Mouse (Mus musculus): Measurements from ENCODE around the gene Bcl10. TPM values are rescaled to one million over a fixed set of nuclear protein-coding genes. Genes with fewer than 3 reads are reported as not detected.
"Not testable (repeated sequence)": the region's sequence is repeated elsewhere in the genome, so short reads cannot be mapped to it uniquely, and the experiment has no call there.

Gene Bcl10
- polyA plus RNA-seq, 1 experiment from 2014 or later: 59.5 TPM

DNA sequence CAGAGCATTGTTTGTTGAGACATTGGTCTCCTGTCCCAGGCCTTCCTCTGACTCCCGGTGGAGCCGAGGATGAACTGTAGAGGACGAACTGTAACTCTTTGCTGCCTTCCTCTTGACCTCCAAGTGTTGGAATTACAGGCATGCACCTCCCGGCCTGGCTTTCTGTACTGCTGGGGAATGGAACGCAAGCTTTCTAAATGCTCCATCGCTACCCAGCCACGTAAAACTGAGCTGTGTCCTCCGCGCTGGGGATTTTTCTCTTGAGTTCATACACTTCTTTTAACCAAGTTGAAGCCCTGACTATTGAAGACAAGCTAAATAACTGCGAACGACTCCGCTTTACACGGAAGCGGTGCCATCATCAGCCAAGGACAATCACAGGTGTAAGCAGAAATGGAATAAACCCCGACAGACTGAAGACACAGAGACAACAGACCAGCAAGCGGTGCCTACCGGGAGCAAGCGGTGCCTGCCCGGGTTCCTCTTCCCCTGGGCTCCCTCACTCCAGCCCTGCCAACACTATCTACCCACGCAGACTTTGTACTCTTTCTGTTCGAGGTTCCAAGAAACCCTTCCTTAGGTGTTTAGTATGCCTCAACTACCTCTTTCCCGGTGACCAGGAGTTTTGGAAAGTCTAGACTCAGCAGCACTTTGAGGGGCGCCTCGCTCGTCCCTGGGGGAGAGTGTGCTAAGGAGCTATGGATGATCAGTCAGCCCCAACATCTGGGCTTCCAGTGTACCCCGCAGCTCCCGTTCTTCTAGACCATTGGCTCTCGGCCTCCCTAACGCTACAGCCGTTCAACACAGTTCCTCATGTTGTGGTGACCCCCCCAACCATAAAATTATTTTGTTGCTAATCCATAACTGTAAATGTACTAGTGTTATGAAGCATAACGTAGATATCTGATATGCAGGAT is 40.8 kb downstream of the Bcl10 start:
- no peak overlapping the region; the same call in 1 of the 2 replicates for H3K9ac ChIP-seq (replicated peaks; ENCODE audit: low read length)
- peaks cover 15% of the 10 kb centered on the region; the same call in 1 of the 2 replicates for H3K27me3 ChIP-seq (ENCODE audit: control insufficient read depth, insufficient read depth, low read length)
- DNase-seq (ENCODE audit: low spot score) (no peak), ATAC-seq (replicated peaks; ENCODE audit: insufficient number of reproducible peaks, low FRiP score, low TSS enrichment, low read depth) (peak; percentile 57; the same call in 1 of the 2 replicates)
- peaks cover 4% of the 10 kb centered on the region; the same call in 1 of the 2 replicates for H3K4me1 ChIP-seq (ENCODE audit: control insufficient read depth, insufficient read depth, low read length)
- H3K4me3 ChIP-seq (ENCODE audit: low read depth, low read length): peak overlapping the region; percentile 8; the same call in 1 of the 2 replicates
- peak overlapping the region; percentile 23 for H3K4me2 ChIP-seq (ENCODE audit: low read depth, low read length)
- no peaks in the 10 kb centered on the region for H3K9me3 ChIP-seq (replicated peaks; ENCODE audit: control insufficient read depth, low read length)
- 12% methylated on average over 31 of the region's 31 CpGs for WGBS
- H3K27ac ChIP-seq (replicated peaks; ENCODE audit: low read depth, low read length): no peak overlapping the region
- H3K36me3 ChIP-seq (replicated peaks; ENCODE audit: control insufficient read depth, insufficient read depth, low read depth, low read length): no peaks in the 10 kb centered on the region

- Histone ChIP-seq H3K9ac (replicated peaks; ENCODE audit: low read length) (no peak overlapping the region), H3K4me1 (ENCODE audit: control insufficient read depth, insufficient read depth, low read length) (peaks cover 4% of the 10 kb centered on the region; the same call in 1 of the 2 replicates), H3K4me3 (ENCODE audit: low read depth, low read length) (no peak overlapping the region), H3K27me3 (ENCODE audit: control insufficient read depth, insufficient read depth, low read length) (peaks cover 15% of the 10 kb centered on the region; the same call in 1 of the 2 replicates), H3K9me3 (replicated peaks; ENCODE audit: control insufficient read depth, low read length) (no peaks in the 10 kb centered on the region), H3K36me3 (replicated peaks; ENCODE audit: control insufficient read depth, insufficient read depth, low read depth, low read length) (no peaks in the 10 kb centered on the region), H3K27ac (replicated peaks; ENCODE audit: low read depth, low read length) (no peak overlapping the region), H3K4me2 (ENCODE audit: low read depth, low read length) (peak overlapping the region; percentile 23)
- 16% methylated on average over 10 of the region's 10 CpGs for WGBS
- peak; percentile 45; the same call in 1 of the 2 replicates for ATAC-seq (replicated peaks; ENCODE audit: insufficient number of reproducible peaks, low FRiP score, low TSS enrichment, low read depth)
- peak; percentile 42 for DNase-seq (ENCODE audit: low spot score)
Observed at GRCm38 (mm10) chr3:145964018-145964387, 41.4 kb downstream of the Bcl10 start.

DNA sequence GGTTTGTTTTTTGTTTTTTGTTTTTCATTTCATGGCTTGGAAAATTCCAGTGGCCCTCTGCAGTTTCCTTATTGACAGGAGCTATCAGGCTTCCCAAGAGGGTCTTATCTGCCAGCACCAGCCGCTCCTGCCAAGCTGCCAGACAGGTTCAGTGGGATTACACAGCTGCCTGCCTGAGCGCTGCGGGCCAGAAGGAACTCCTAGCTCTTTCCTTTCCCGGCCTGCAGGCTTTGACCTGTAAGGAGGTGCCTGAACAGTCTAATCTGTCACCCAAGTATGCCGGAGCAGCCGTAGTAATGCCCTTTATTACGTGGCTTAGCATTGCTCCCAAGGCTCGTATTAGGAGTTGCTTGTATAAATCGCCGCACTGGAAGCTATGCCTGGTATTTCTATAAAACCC is 41.9 kb downstream of the Bcl10 start:
- Histone ChIP-seq H3K27ac (replicated peaks; ENCODE audit: low read depth, low read length) (no peak overlapping the region), H3K9ac (replicated peaks; ENCODE audit: low read length) (no peak overlapping the region), H3K4me2 (ENCODE audit: low read depth, low read length) (no peak overlapping the region), H3K27me3 (ENCODE audit: control insufficient read depth, insufficient read depth, low read length) (peaks cover 15% of the 10 kb centered on the region; the same call in 1 of the 2 replicates), H3K9me3 (replicated peaks; ENCODE audit: control insufficient read depth, low read length) (no peaks in the 10 kb centered on the region), H3K4me1 (ENCODE audit: control insufficient read depth, insufficient read depth, low read length) (peaks cover 4% of the 10 kb centered on the region; the same call in 1 of the 2 replicates), H3K4me3 (ENCODE audit: low read depth, low read length) (no peak overlapping the region), H3K36me3 (replicated peaks; ENCODE audit: control insufficient read depth, insufficient read depth, low read depth, low read length) (no peaks in the 10 kb centered on the region)
- 9% methylated on average over 10 of the region's 10 CpGs for WGBS
- DNase-seq (ENCODE audit: low spot score) (peak; percentile 73), ATAC-seq (replicated peaks; ENCODE audit: insufficient number of reproducible peaks, low FRiP score, low TSS enrichment, low read depth) (0 out of 2 replicates have a peak, but pooled peaks have one; percentile 16)

- 65% methylated on average over 3 of the region's 3 CpGs for WGBS
- ATAC-seq (replicated peaks; ENCODE audit: insufficient number of reproducible peaks, low FRiP score, low TSS enrichment, low read depth); H3K27ac ChIP-seq (replicated peaks; ENCODE audit: low read depth, low read length); H3K9ac ChIP-seq (replicated peaks; ENCODE audit: low read length); H3K4me1 ChIP-seq (ENCODE audit: control insufficient read depth, insufficient read depth, low read length); DNase-seq (ENCODE audit: low spot score); H3K36me3 ChIP-seq (replicated peaks; ENCODE audit: control insufficient read depth, insufficient read depth, low read depth, low read length); H3K9me3 ChIP-seq (replicated peaks; ENCODE audit: control insufficient read depth, low read length); H3K4me2 ChIP-seq (ENCODE audit: low read depth, low read length); H3K4me3 ChIP-seq (ENCODE audit: low read depth, low read length): not testable (repeated sequence)
- H3K27me3 ChIP-seq (ENCODE audit: control insufficient read depth, insufficient read depth, low read length): peaks cover 15% of the 10 kb centered on the region; the same call in 1 of the 2 replicates
Observed at GRCm38 (mm10) chr3:145965583-145965982, 43.0 kb downstream of the Bcl10 start.

GRCm38 (mm10) chr3:145966806-145967205 is 44.2 kb downstream of the Bcl10 start:
- DNase-seq (ENCODE audit: low spot score): no peak
- H3K4me2 ChIP-seq (ENCODE audit: low read depth, low read length): no peak overlapping the region
- 91% methylated on average over 5 of the region's 5 CpGs for whole genome bisulfite sequencing

DNA sequence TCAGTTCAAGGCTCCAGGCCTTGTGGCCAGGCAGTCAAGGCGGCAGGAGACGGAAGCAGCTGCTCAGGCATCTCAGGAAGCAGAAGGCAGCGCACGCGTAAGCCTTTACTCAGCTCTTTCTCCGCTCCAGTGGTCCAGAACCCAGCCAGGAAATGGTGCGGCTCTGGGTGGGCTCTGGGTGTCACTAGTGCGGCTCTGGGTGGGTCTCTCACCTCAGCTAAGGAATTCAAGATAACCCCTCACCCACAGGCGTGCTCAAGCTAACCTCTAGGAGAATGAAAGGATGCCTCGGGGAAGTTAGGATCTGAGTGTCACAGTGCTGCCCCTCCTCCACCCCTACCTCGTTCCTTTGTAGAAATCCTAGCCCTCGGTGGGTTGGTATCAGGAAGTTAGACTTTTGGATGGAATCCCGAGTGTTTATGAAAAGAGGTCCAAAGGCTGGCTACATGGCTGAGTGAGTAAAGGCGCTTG is 46.5 kb downstream of the Bcl10 start:
- Histone ChIP-seq H3K27ac (replicated peaks; ENCODE audit: low read depth, low read length) (no peak overlapping the region), H3K36me3 (replicated peaks; ENCODE audit: control insufficient read depth, insufficient read depth, low read depth, low read length) (no peaks in the 10 kb centered on the region), H3K27me3 (ENCODE audit: control insufficient read depth, insufficient read depth, low read length) (peaks cover under 1% of the 10 kb centered on the region; the same call in 1 of the 2 replicates), H3K9ac (replicated peaks; ENCODE audit: low read length) (no peak overlapping the region), H3K4me3 (ENCODE audit: low read depth, low read length) (no peak overlapping the region), H3K4me1 (ENCODE audit: control insufficient read depth, insufficient read depth, low read length) (no peaks in the 10 kb centered on the region), H3K4me2 (ENCODE audit: low read depth, low read length) (no peak overlapping the region), H3K9me3 (replicated peaks; ENCODE audit: control insufficient read depth, low read length) (no peaks in the 10 kb centered on the region)
- ATAC-seq (replicated peaks; ENCODE audit: insufficient number of reproducible peaks, low FRiP score, low TSS enrichment, low read depth): no peak
- WGBS: 40% methylated on average over 14 of the region's 14 CpGs
- DNase-seq (ENCODE audit: low spot score): no peak

More at GRCm38 (mm10) chr3:145966806-145967205, 44.2 kb downstream of the Bcl10 start:
- Histone ChIP-seq H3K4me1 (ENCODE audit: control insufficient read depth, insufficient read depth, low read length) (peaks cover 4% of the 10 kb centered on the region; the same call in 1 of the 2 replicates), H3K4me3 (ENCODE audit: low read depth, low read length) (no peak overlapping the region), H3K9ac (replicated peaks; ENCODE audit: low read length) (no peak overlapping the region), H3K36me3 (replicated peaks; ENCODE audit: control insufficient read depth, insufficient read depth, low read depth, low read length) (no peaks in the 10 kb centered on the region), H3K27ac (replicated peaks; ENCODE audit: low read depth, low read length) (no peak overlapping the region), H3K9me3 (replicated peaks; ENCODE audit: control insufficient read depth, low read length) (no peaks in the 10 kb centered on the region), H3K27me3 (ENCODE audit: control insufficient read depth, insufficient read depth, low read length) (peaks cover 15% of the 10 kb centered on the region; the same call in 1 of the 2 replicates)
- no peak for ATAC-seq (replicated peaks; ENCODE audit: insufficient number of reproducible peaks, low FRiP score, low TSS enrichment, low read depth)

GRCm38 (mm10) chr3:145971501-145971900 is 48.9 kb downstream of the Bcl10 start:
- WGBS: 61% methylated on average over 10 of the region's 10 CpGs
- ATAC-seq (replicated peaks; ENCODE audit: insufficient number of reproducible peaks, low FRiP score, low TSS enrichment, low read depth) (no peak), DNase-seq (ENCODE audit: low spot score) (no peak)
- Histone ChIP-seq H3K4me3 (ENCODE audit: low read depth, low read length) (no peak overlapping the region), H3K9ac (replicated peaks; ENCODE audit: low read length) (no peak overlapping the region), H3K4me2 (ENCODE audit: low read depth, low read length) (no peak overlapping the region), H3K4me1 (ENCODE audit: control insufficient read depth, insufficient read depth, low read length) (no peaks in the 10 kb centered on the region), H3K27me3 (ENCODE audit: control insufficient read depth, insufficient read depth, low read length) (no peaks in the 10 kb centered on the region), H3K9me3 (replicated peaks; ENCODE audit: control insufficient read depth, low read length) (no peaks in the 10 kb centered on the region; the same call in 1 of the 2 replicates), H3K27ac (replicated peaks; ENCODE audit: low read depth, low read length) (no peak overlapping the region), H3K36me3 (replicated peaks; ENCODE audit: control insufficient read depth, insufficient read depth, low read depth, low read length) (no peaks in the 10 kb centered on the region)

GRCm38 (mm10) chr3:145974986-145975385 is 52.4 kb downstream of the Bcl10 start:
- Histone ChIP-seq H3K27me3 (ENCODE audit: control insufficient read depth, insufficient read depth, low read length) (no peaks in the 10 kb centered on the region), H3K4me1 (ENCODE audit: control insufficient read depth, insufficient read depth, low read length) (no peaks in the 10 kb centered on the region), H3K4me2 (ENCODE audit: low read depth, low read length) (no peak overlapping the region), H3K36me3 (replicated peaks; ENCODE audit: control insufficient read depth, insufficient read depth, low read depth, low read length) (no peaks in the 10 kb centered on the region), H3K4me3 (ENCODE audit: low read depth, low read length) (no peak overlapping the region), H3K9me3 (replicated peaks; ENCODE audit: control insufficient read depth, low read length) (no peaks in the 10 kb centered on the region; the same call in 1 of the 2 replicates), H3K9ac (replicated peaks; ENCODE audit: low read length) (no peak overlapping the region), H3K27ac (replicated peaks; ENCODE audit: low read depth, low read length) (no peak overlapping the region)
- ATAC-seq (replicated peaks; ENCODE audit: insufficient number of reproducible peaks, low FRiP score, low TSS enrichment, low read depth) (no peak), DNase-seq (ENCODE audit: low spot score) (no peak)
- WGBS: 86% methylated on average over 7 of the region's 7 CpGs

Measured in embryonic facial prominence, embryonic 11.5 days (tissue).